Mouse (Mus musculus) adrenal gland, postnatal 10 days (tissue): ENCODE results near the gene Pdgfra. TPM values are rescaled to one million over a fixed set of nuclear protein-coding genes. Genes with fewer than 3 reads are reported as not detected.
A peak's percentile ranks its signal among the peaks of the same experiment; 100 is the strongest.

Experiments
- DNase-seq: peaks from one replicate; pipeline ENCODE4 v3.0.0; 2021; ENCODE audit warnings: mixed read lengths
- long read RNA-seq, 2 experiments: library from polyadenylated mRNA; stranded (forward); transcript quantifications; one replicate each; pipeline ENCODE4 v2.0.0; 2021
- total RNA-seq, 2 experiments: library from RNA; stranded (reverse); gene quantifications; 2 replicates each; pipeline ENCODE4 v1.2.3; 2021

Gene Pdgfra
- 10 to 100 TPM; 32.1 to 35.6 TPM for total RNA-seq
- long read RNA-seq, experiment 1, partial matches to known transcripts: 1 of 3 reads
- long read RNA-seq, experiment 1, other reads (novel, unspliced or antisense): 2 of 3 reads
- long read RNA-seq, experiment 2, partial matches to known transcripts: 1 of 2 reads
- long read RNA-seq, experiment 2, other reads (novel, unspliced or antisense): 1 of 2 reads

- DNase-seq: peak; percentile 10
Measured at GRCm38 (mm10) chr5:75152021-75152425, at the start of gene Pdgfra. Gene Pdgfra, plus strand, starts transcription at chr5:75152292.

- DNase-seq: no peak
Measured at GRCm38 (mm10) chr5:75106511-75106910, 45.6 kb upstream of the Pdgfra start.

DNA sequence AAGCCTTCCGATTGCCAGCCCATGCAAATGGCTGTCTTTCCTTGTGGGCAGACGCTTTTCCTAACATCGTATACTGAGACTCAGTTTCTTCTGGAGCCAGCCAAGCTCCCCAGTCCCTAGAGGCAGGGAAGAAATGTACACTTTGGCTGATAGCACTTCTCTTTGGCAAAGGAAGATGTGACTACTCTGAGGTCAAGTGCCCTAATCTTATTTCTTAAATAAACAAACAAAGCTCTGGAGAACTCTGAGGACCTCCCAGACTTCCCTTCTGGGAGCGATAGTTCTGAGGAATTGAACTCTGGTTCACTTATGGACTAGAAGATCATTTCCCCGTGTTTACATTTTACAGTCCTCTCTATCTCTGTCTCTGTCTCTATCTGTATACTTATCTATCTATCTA, 42.7 kb upstream of the Pdgfra start:
- DNase-seq: no peak

- no peak for DNase-seq
Measured at GRCm38 (mm10) chr5:75111781-75112180, 40.3 kb upstream of the Pdgfra start.

DNA sequence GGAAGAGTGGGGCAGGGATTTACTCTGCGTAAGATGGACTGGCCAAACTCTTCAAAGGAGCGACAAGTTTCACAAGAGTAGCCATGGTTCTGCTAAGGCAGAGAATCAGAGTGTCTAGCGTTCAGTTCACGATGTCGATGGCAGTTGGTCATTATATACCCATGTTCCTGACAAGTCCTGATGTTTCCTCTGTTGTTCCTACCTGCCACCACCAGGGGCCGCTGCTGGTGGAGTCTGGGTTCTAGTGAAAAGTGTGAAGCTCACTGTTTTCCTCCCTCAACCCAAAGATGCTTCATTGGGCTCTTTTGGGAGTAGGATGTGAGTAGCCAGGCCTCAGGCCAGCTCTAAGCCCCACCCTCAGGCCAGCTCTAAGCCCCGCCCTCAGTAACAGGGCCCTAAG, 33.3 kb upstream of the Pdgfra start:
- peak; percentile 6 for DNase-seq

DNA sequence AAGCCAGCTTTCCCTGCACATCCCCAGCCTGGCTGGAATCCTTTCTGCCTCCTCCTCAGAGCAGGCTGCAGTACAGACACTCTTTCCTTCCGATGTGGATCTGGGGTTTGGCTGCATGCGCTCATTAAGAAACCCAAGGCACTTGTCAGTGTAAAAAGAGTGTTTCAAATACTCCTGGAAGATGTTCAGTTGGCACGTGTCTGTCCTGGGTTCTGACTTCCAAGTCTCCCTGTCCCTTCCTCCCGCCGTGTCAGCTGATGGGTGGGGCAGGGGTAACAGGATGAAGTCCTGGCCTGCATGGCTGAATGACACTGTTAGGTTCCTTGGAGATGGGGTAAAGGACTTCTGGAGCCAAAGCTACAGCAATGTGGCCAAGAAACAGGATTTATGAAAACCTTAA, 30.4 kb upstream of the Pdgfra start:
- DNase-seq: peak; percentile 27

- DNase-seq: no peak
Measured at GRCm38 (mm10) chr5:75134681-75135080, 17.4 kb upstream of the Pdgfra start.

- DNase-seq: peak; percentile 79
Measured at GRCm38 (mm10) chr5:75143092-75143491, 9.0 kb upstream of the Pdgfra start.

DNA sequence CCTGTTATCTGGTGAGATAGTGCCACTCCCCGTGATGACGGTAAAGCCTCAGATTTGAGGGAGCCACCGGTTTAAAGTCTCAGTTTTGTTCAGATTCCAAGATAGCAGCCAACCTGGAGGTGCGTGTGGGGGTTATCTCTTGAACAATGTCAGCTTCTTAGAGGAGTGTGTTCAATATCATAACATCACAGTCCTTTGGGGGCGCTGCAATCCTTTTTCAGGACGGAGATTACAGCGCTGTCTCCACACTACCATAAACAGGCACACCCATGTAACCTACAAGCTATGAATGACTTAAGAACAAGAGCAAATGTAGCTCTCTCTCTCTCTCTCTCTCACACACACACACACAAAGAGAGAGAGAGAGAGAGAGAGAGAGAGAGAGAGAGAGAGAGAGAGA, 8.3 kb upstream of the Pdgfra start:
- DNase-seq: no peak

- DNase-seq: no peak
Measured at GRCm38 (mm10) chr5:75145341-75145740, 6.8 kb upstream of the Pdgfra start.

GRCm38 (mm10) chr5:75146469-75146868, 5.6 kb upstream of the Pdgfra start:
- no peak for DNase-seq

- peak; percentile 19 for DNase-seq
Measured at GRCm38 (mm10) chr5:75148343-75149127, 3.6 kb upstream of the Pdgfra start.

GRCm38 (mm10) chr5:75149380-75149779, 2.7 kb upstream of the Pdgfra start:
- DNase-seq: no peak

- DNase-seq: peak; percentile 20
Measured at GRCm38 (mm10) chr5:75149880-75150279, 2.2 kb upstream of the Pdgfra start.

DNA sequence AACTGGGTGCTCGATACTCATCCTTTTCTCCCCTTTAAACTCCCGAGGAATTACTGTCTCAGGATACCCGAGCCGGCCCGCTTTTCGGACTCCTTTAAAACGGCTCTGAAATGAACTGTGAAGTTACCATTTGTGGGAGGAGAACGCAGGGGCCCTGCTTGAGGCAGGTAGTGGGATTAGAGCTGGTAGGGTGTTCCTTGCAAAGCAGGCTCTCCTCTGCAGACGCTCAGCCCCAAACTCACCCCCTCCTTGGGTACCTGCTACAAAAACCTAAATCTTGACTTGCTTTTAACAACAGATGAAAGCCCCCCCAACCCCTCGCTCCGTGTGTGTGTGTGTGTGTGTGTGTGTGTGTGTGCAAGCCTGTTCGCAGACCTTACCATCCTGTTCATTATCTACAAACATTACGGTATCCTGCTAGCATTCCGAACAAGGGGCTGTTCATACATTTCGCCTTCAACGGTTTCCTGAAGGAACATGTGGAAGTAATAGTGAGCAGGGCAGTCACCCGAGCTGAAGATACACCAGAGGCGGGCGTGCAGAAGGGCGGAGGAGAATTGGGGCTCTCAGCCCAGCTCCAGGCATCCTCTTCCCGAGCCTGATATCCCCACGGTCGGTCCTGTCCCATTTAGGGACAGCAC, 1.6 kb upstream of the Pdgfra start:
- peak; percentile 11 for DNase-seq

GRCm38 (mm10) chr5:75151146-75151900, 769 bp upstream of the Pdgfra start:
- DNase-seq: peak; percentile 80

DNA sequence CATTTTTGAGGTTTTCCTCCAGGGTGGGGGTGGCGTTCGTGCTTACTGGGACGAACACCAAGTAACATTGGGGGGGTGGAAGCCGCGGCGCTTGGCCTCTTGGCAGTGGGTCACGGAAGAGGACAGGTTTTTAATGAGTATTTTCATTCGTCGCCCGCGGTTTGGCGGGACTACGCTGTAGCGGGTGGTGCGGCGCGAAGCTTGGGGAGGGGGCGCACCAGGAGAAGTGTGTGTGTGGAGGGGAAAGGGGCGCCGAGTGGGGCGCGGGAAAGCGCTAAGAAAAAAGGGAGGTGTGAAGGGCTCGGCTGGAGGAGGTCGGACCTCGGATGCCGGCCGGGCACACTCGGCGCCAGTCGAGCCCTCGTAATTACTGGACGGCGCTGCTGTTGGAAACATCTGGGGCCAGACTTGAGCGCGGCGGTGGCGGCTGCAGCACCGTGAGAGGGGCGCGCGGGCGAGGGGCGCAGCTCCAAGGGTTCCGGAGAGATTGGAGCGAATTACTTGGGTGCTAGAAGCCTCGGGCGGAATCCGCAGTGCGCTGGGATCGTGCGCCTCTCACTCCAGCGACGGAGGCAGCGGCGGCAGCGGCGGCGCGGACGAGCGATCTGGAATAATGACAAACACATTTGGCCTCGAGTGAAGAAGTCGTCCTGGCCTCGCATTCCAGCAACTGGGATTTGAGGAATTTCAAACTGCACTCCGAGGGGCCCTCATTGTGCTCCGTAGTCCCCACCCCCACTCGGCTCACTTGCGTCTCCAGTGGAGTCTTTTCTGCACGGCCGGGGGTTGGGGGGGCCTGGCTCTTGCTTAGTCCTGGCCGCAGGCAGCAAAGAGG, 916 bp downstream of the Pdgfra start:
- peak; percentile 47 for DNase-seq

GRCm38 (mm10) chr5:75153626-75153960, 1.5 kb downstream of the Pdgfra start:
- no peak for DNase-seq

DNA sequence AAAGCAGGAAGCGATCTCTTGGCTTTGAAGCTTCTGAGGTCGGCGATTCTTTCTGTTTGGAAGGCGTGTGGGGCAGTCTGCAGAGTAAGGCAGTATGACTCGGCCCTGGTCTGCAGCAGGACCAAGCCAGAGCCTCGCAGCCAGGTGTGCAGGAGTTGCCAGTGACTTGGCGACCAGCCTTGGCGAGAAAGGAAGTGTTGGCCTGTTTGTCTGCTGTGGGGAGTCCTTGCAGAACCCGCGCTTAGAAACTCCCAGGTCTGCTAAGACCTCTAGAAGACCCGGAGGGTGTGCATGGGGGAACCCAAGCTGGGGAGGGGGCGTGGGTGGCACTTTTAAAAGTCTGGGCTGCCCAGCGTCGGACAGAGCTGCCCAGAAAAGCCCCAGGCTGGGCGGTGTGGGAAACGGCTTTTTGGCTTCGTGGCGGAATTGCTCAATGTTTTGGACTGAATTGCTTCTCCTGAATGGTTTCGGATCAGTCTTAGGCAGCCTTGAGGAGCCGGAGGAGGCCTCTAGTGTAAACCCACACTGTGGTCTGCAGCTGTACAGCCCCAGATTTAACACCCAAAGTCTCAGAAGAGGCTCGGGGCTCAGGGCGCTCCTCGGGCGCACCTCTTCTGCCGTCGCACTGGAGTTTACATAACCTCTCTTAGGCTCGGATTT, 2.0 kb downstream of the Pdgfra start:
- DNase-seq: peak; percentile 77

DNA sequence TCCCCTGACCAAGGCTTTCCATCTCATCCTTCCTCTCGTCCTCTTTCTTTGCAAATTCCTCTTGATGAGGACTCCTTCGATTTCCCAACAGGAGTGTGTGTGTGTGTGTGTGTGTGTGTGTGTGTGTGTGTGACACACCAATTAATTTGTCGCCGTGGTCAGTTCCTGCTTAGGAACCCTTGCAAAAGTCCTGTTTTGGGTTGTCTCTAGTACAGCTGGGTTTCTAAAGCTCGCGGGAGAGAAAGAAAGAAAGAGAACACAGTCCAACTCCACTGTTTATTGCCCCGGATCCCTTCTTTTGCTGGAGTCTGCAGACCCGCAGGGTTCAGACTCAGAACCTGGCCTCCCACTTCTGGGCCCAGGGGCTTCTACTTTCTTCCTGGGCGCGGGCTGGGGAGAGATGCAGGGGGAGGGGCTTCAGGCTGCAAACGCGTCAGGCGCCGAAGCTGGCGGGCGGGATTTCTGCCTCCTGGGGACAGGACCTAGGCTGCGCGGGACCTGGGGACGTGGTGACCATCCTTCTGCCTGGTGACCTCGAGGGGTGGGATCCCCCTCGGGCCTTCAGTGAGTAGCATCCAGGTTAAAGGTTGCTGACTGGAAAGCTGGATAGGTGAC, 2.6 kb downstream of the Pdgfra start:
- peak; percentile 35 for DNase-seq

DNA sequence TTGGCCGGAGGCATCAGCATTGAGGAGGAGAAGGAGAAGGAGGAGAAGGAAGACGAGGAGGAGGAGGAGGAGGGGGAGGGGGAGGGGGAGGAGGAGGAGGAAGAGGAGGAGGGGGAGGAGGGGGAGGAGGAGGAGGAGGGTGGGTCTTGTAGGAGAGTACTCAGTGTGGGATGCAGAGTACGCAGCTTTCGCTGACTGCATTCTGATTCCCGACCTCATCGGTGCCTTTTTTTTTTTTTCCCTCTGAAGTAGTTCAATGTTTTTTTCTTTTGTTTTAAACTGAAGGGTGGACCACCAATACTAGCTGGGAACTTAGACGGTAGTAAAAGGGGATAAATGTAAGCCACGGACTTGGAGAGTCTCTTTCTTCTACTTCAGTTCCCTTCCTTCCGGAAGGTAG, 3.2 kb downstream of the Pdgfra start:
- DNase-seq: no peak
